In the genomic region with DNA sequence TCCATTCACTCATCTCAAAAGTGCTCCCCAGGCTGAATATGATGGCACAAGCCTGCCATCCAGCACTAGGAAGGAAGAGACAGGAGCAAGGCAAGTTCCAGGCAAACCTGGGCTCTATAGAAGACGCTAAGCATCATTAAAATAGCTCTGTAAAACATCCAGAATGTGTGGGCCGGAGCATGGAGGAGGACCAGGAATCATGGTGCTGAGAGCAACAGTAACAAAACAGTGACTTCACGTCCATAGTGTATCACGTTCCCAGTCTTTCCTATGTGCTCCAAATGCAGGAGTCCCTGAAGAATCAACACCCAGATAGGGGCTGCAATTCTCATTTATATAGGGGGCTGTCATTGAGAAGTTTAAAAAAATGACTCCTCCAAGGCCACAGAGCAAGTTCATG, we compare ENCODE assay signal across 35 mouse cellular contexts.
"Had no signal": no experiment of that assay in that cellular context is flagged by ENCODE, and none has a peak within 500 bp of the region (broad histone marks: within the 10 kb centered on the region; RNA-seq: fewer than 3 reads in every experiment).

No protein-coding gene starts in this region.

- H3K4me3 ChIP-seq: heart, embryonic 12.5 days; heart, embryonic 13.5 days; heart, embryonic 15.5 days; hindbrain, embryonic 10.5 days; hindbrain, embryonic 12.5 days; hindbrain, embryonic 13.5 days; hindbrain, embryonic 15.5 days; intestine, embryonic 15.5 days; kidney, embryonic 15.5 days; layer of hippocampus, adult 2 months; left cerebral cortex, adult 2 months had no signal

- H3K9me3 ChIP-seq: heart, embryonic 12.5 days; heart, embryonic 13.5 days; heart, embryonic 15.5 days; hindbrain, embryonic 10.5 days; hindbrain, embryonic 12.5 days; hindbrain, embryonic 13.5 days; hindbrain, embryonic 15.5 days; intestine, embryonic 15.5 days; kidney, embryonic 15.5 days had no signal

- DNase-seq: heart, postnatal 10 days; heart, postnatal 14 days; heart, postnatal 36 days; heart, postnatal 4 days; kidney, adult 11 months; kidney, adult 18-20 months; kidney, adult 2 months; kidney, adult 8-10 months; kidney, adult 9 months; kidney, postnatal 10 days; kidney, postnatal 14 days; kidney, postnatal 25 days; kidney, postnatal 36 days; kidney, postnatal 4 days; layer of hippocampus, adult 9-11 months; layer of hippocampus, postnatal 36 days had no signal

- H3K4me1 ChIP-seq: heart, embryonic 12.5 days; hindbrain, embryonic 10.5 days; hindbrain, embryonic 12.5 days; hindbrain, embryonic 13.5 days; hindbrain, embryonic 15.5 days; intestine, embryonic 15.5 days had no signal

- ATAC-seq: hindbrain, embryonic 16.5 days; hindbrain, postnatal 0 days; inflammation-experienced regulatory T-cells, adult 6 months; intestine, embryonic 15.5 days; intestine, embryonic 16.5 days; intestine, postnatal 0 days had no signal

- H3K27me3 ChIP-seq: heart, embryonic 12.5 days; heart, embryonic 13.5 days; heart, embryonic 15.5 days; hindbrain, embryonic 12.5 days; hindbrain, embryonic 13.5 days; hindbrain, embryonic 15.5 days; intestine, embryonic 15.5 days; kidney, embryonic 15.5 days had no signal

- H3K9ac ChIP-seq: heart, embryonic 12.5 days; heart, embryonic 13.5 days; heart, embryonic 15.5 days; hindbrain, embryonic 12.5 days; hindbrain, embryonic 13.5 days; hindbrain, embryonic 14.5 days; hindbrain, embryonic 15.5 days; intestine, embryonic 15.5 days; kidney, embryonic 15.5 days had no signal

- H3K4me2 ChIP-seq: heart, embryonic 11.5 days; heart, embryonic 12.5 days; heart, embryonic 13.5 days; heart, embryonic 15.5 days; hindbrain, embryonic 12.5 days; hindbrain, embryonic 13.5 days; hindbrain, embryonic 14.5 days; hindbrain, embryonic 15.5 days; intestine, embryonic 15.5 days; kidney, embryonic 15.5 days had no signal

- H3K27ac ChIP-seq: heart, embryonic 13.5 days; heart, embryonic 15.5 days; hindbrain, embryonic 10.5 days; hindbrain, embryonic 12.5 days; hindbrain, embryonic 13.5 days; hindbrain, embryonic 14.5 days; hindbrain, embryonic 15.5 days; hindbrain, postnatal 0 days; intestine, embryonic 15.5 days; kidney, embryonic 15.5 days; kidney, postnatal 0 days; layer of hippocampus, adult 2 months; left cerebral cortex, adult 2 months had no signal

- H3K36me3 ChIP-seq: heart, embryonic 12.5 days; heart, embryonic 15.5 days; hindbrain, embryonic 10.5 days; hindbrain, embryonic 12.5 days; hindbrain, embryonic 13.5 days; hindbrain, embryonic 15.5 days; intestine, embryonic 15.5 days; kidney, embryonic 15.5 days had no signal
